Mouse (Mus musculus) embryonic fibroblast, embryonic 13.5 days (primary cell): Measurements from ENCODE around the gene Gm45618.

Source experiments
- CTCF ChIP-seq: IDR thresholded peaks from 2 replicates; pipeline ENCODE4 v1.5.1; 2011; ENCODE audit warnings: mild to moderate bottlenecking, control low read depth, low read length, moderate library complexity, borderline replicate concordance; ENCODE audit not compliant: insufficient read depth
- POLR2A ChIP-seq: IDR thresholded peaks from 2 replicates; pipeline ENCODE4 v1.6.1; 2011; ENCODE audit warnings: low read depth, mild to moderate bottlenecking, control low read depth, low read length, moderate library complexity

DNA sequence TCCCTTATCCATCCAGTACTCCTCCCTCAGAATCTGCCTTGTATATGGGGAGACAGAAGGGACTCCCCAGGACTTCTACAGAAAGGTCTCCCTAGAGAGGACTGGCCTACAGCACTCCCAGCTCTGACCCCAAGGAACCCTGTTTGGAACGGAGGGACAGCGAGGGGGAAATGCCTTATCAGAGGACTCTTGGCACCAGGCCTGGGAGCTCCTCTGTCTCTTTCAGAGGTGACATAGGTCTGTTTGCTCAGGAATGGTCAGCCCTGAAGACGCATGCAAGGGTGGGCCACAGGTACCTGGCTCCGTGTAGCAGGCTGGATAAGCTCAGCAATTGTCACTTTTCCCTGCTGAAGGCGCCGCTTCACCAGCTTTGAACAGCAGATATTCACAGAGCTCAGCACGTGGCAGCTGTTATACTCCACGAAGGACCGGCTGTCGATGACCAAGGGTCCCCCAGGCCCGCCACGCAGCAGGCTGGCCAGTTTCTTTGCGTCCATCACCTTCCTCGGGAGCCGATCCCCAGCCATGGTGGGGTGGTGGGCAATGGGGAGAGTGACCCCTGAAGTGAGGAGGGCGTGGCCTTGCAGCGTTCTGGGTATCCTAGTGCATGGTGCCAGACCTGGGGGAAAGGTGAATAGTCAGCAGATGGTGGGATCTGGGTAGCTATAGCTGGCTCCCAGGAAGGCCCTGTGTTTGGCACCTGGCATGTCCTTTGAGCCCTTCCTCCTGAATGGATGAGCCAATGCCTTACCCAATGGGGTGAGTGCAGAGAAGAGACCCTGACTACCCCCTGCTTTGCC, 30.7 kb downstream of the Gm45618 start:
- TF ChIP-seq POLR2A (no peak), CTCF (no peak)
